Mouse (Mus musculus) midbrain, embryonic 14.5 days (tissue): Measurements from ENCODE around the gene Ccdc27. TPM values are rescaled to one million over a fixed set of nuclear protein-coding genes. Genes with fewer than 3 reads are reported as not detected.
A peak's percentile ranks its signal among the peaks of the same experiment; 100 is the strongest.

Experiments
- ATAC-seq: fragments of 200-750 bp; cut with Nextera tagmentation; 2 replicates; pipeline ENCODE4 v1.8.0; 2017; ENCODE audit warnings: moderate number of reproducible peaks, moderate library complexity; ENCODE audit not compliant: low FRiP score, low TSS enrichment
- DNase-seq: peaks from one replicate; pipeline ENCODE4 v3.0.0-alpha.2; 2015
- H3K27ac ChIP-seq: fragments of 300-500 bp; sonication (generic); replicated peaks from 2 replicates; pipeline ENCODE4 v1.5.1; 2014; ENCODE audit warnings: mild to moderate bottlenecking, low read depth, low read length, moderate library complexity
- H3K27me3 ChIP-seq: fragments of 300-500 bp; sonication (generic); 2 replicates; pipeline ENCODE4 v1.6.1; 2014; ENCODE audit warnings: low read length, control low read depth, mixed read lengths; ENCODE audit not compliant: control insufficient read depth, insufficient read depth
- H3K36me3 ChIP-seq: fragments of 300-500 bp; sonication (generic); 2 replicates; pipeline ENCODE4 v1.6.1; 2014; ENCODE audit warnings: low read length, control low read depth; ENCODE audit not compliant: control insufficient read depth, insufficient read depth
- H3K4me1 ChIP-seq: fragments of 300-500 bp; sonication (generic); 2 replicates; pipeline ENCODE4 v1.6.1; 2014; ENCODE audit warnings: mild to moderate bottlenecking, antibody characterized with exemption, low read length, control low read depth; ENCODE audit not compliant: control insufficient read depth, insufficient read depth
- H3K4me2 ChIP-seq: fragments of 300-500 bp; sonication (generic); 2 replicates; pipeline ENCODE4 v1.6.1; 2014; ENCODE audit warnings: mild to moderate bottlenecking, low read length, moderate library complexity
- H3K4me3 ChIP-seq: fragments of 300-500 bp; sonication (generic); replicated peaks from 2 replicates; pipeline ENCODE4 v1.5.1; 2014; ENCODE audit warnings: low read depth, low read length
- H3K9ac ChIP-seq: fragments of 300-500 bp; sonication (generic); replicated peaks from 2 replicates; pipeline ENCODE4 v1.6.1; 2014; ENCODE audit warnings: mild to moderate bottlenecking, low read length, moderate library complexity
- H3K9me3 ChIP-seq: fragments of 300-500 bp; sonication (generic); 2 replicates; pipeline ENCODE4 v1.6.1; 2016; ENCODE audit warnings: low read length, control low read depth, mixed read lengths; ENCODE audit not compliant: control insufficient read depth
- WGBS: fragments of 180-500 bp; shearing (Covaris S2); extraction: QIAGEN DNeasy Blood & Tissue Kit; methylation state at CpG from one replicate; pipeline ENCODE4 v1.1.7; 2014; 5-methylcytosine and 5-hydroxymethylcytosine counted together
- polyA plus RNA-seq: library from polyadenylated mRNA; unstranded; fragments of >200 nt; fragmentation: Nextera tagmentation; extraction: Ambion mirVana; gene quantifications from 2 replicates; pipeline ENCODE4 v1.2.1, GENCODE M21; 2014

The Ccdc27 gene
- polyA plus RNA-seq, 1 experiment from 2014 or later, result not detected

- 31% methylated on average over 4 of the region's 4 CpGs for WGBS
- no peak overlapping the region for H3K9ac ChIP-seq
- no peak overlapping the region for H3K4me2 ChIP-seq
- DNase-seq (no peak), ATAC-seq (no peak)
- no peak overlapping the region for H3K4me3 ChIP-seq
- H3K4me1 ChIP-seq, result peaks cover 9% of the 10 kb centered on the region
- H3K9me3 ChIP-seq, result no peaks in the 10 kb centered on the region
- 0 out of 2 replicates have a peak, but pooled peaks cover 7% of the 10 kb centered on the region for H3K27me3 ChIP-seq
- H3K36me3 ChIP-seq, result peaks cover 40% of the 10 kb centered on the region
- no peak overlapping the region for H3K27ac ChIP-seq
These were observed 19.6 kb downstream of the Ccdc27 start for GRCm38 (mm10) chr4:154022844-154023243.

- peaks cover 44% of the 10 kb centered on the region for H3K36me3 ChIP-seq
- H3K4me2 ChIP-seq, result no peak overlapping the region
- no peak for DNase-seq
- 63% methylated on average over 4 of the region's 4 CpGs for WGBS
- no peak overlapping the region for H3K4me3 ChIP-seq
- H3K27me3 ChIP-seq, result 0 out of 2 replicates have a peak, but pooled peaks cover 7% of the 10 kb centered on the region
- H3K27ac ChIP-seq, result no peak overlapping the region
- H3K9ac ChIP-seq, result no peak overlapping the region
- no peak; the same call in 1 of the 2 replicates for ATAC-seq
- peaks cover 9% of the 10 kb centered on the region for H3K4me1 ChIP-seq
- no peaks in the 10 kb centered on the region for H3K9me3 ChIP-seq
These were observed 20.1 kb downstream of the Ccdc27 start for GRCm38 (mm10) chr4:154022407-154022806.

GRCm38 (mm10) chr4:154021432-154021831, 21.0 kb downstream of the Ccdc27 start:
- H3K9me3 ChIP-seq, result no peaks in the 10 kb centered on the region
- H3K4me3 ChIP-seq, result no peak overlapping the region
- H3K9ac ChIP-seq, result no peak overlapping the region
- no peak for DNase-seq
- 95% methylated on average over 9 of the region's 9 CpGs for WGBS
- no peak overlapping the region for H3K4me2 ChIP-seq
- peaks cover 53% of the 10 kb centered on the region for H3K36me3 ChIP-seq
- ATAC-seq, result no peak
- H3K4me1 ChIP-seq, result peaks cover 9% of the 10 kb centered on the region
- H3K27me3 ChIP-seq, result 0 out of 2 replicates have a peak, but pooled peaks cover 3% of the 10 kb centered on the region
- H3K27ac ChIP-seq, result no peak overlapping the region

DNA sequence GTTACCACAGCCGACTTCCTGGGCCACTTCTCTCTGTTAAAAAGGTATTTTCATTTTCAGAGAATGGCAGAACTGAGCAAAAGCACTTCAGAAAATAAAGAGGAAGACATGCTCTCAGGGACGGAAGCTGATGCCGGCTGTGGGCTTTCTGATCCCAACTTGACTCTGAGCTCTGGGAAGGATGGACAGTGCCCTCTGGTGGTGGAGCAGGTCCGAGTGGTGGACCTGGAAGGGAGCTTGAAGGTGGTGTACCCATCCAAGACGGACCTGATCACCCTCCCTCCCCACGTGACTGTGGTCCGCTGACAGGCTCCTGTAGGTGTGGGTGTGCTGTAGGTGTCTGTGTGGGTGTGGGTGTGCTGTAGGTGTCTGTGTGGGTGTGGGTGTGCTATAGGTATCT, 22.9 kb downstream of the Ccdc27 start:
- no peaks in the 10 kb centered on the region for H3K27me3 ChIP-seq
- H3K9me3 ChIP-seq, result no peaks in the 10 kb centered on the region
- no peak overlapping the region for H3K4me3 ChIP-seq
- ATAC-seq (no peak), DNase-seq (no peak)
- no peak overlapping the region for H3K4me2 ChIP-seq
- no peak overlapping the region for H3K27ac ChIP-seq
- H3K9ac ChIP-seq, result no peak overlapping the region
- WGBS, result 75% methylated on average over 7 of the region's 7 CpGs
- H3K36me3 ChIP-seq, result peaks cover 72% of the 10 kb centered on the region
- no peaks in the 10 kb centered on the region for H3K4me1 ChIP-seq

GRCm38 (mm10) chr4:154015476-154015875, 27.0 kb downstream of the Ccdc27 start:
- H3K4me3 ChIP-seq, result no peak overlapping the region
- no peak overlapping the region for H3K9ac ChIP-seq
- no peak overlapping the region for H3K27ac ChIP-seq
- DNase-seq (no peak), ATAC-seq (no peak)
- no peaks in the 10 kb centered on the region for H3K9me3 ChIP-seq
- no peaks in the 10 kb centered on the region for H3K27me3 ChIP-seq
- peaks cover 17% of the 10 kb centered on the region for H3K4me1 ChIP-seq
- no peak overlapping the region for H3K4me2 ChIP-seq
- peaks cover 64% of the 10 kb centered on the region for H3K36me3 ChIP-seq
- WGBS, result 92% methylated on average over 11 of the region's 11 CpGs

- ATAC-seq (no peak), DNase-seq (no peak)
- no peaks in the 10 kb centered on the region for H3K27me3 ChIP-seq
- peak overlapping the region; percentile 99 for H3K4me3 ChIP-seq
- peak overlapping the region; percentile 67; the same call in 1 of the 2 replicates for H3K27ac ChIP-seq
- H3K9me3 ChIP-seq, result no peaks in the 10 kb centered on the region
- H3K4me2 ChIP-seq, result peak overlapping the region; percentile 99
- 3% methylated on average over 55 of the region's 55 CpGs for WGBS
- H3K4me1 ChIP-seq, result peaks cover 17% of the 10 kb centered on the region
- H3K36me3 ChIP-seq, result peaks cover 35% of the 10 kb centered on the region
- H3K9ac ChIP-seq, result peak overlapping the region; percentile 89
These were observed 30.2 kb downstream of the Ccdc27 start for GRCm38 (mm10) chr4:154012132-154012882.

DNA sequence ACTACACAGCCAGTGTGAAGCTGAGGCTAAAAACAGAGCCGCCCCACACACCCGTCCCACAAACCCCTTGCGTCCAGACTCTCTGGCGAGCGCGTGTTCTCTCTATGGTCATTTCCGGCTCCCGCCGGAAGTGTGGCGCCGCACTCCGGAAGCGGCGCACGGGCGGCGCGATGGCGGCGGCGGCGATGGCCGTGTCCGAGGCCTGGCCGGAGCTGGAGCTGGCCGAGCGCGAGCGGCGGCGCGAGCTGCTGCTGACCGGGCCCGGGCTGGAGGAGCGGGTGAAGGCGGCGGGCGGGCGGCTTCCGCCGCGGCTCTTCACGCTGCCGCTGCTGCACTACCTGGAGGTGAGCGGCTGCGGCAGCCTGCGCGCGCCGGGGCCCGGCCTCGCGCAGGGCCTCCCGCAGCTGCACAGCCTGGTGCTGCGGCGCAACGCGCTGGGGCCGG, 30.8 kb downstream of the Ccdc27 start, which contains the start of gene Lrrc47:
TSS of gene Lrrc47 (plus strand) at position 86 of the 444 bp plus-strand sequence.
- Histone ChIP-seq H3K9me3 (no peaks in the 10 kb centered on the region), H3K4me2 (peak within 1 kb of the TSS; percentile 99), H3K36me3 (peaks cover 35% of the 10 kb centered on the region), H3K27me3 (no peaks in the 10 kb centered on the region), H3K4me1 (peaks cover 17% of the 10 kb centered on the region), H3K4me3 (peak within 1 kb of the TSS; percentile 99), H3K27ac (peak within 1 kb of the TSS; percentile 67), H3K9ac (peak within 1 kb of the TSS; percentile 89)
- WGBS, result under 1% methylated on average over 54 of the region's 59 CpGs
- peak; percentile 94 for DNase-seq
- peak; percentile 94 for ATAC-seq

DNA sequence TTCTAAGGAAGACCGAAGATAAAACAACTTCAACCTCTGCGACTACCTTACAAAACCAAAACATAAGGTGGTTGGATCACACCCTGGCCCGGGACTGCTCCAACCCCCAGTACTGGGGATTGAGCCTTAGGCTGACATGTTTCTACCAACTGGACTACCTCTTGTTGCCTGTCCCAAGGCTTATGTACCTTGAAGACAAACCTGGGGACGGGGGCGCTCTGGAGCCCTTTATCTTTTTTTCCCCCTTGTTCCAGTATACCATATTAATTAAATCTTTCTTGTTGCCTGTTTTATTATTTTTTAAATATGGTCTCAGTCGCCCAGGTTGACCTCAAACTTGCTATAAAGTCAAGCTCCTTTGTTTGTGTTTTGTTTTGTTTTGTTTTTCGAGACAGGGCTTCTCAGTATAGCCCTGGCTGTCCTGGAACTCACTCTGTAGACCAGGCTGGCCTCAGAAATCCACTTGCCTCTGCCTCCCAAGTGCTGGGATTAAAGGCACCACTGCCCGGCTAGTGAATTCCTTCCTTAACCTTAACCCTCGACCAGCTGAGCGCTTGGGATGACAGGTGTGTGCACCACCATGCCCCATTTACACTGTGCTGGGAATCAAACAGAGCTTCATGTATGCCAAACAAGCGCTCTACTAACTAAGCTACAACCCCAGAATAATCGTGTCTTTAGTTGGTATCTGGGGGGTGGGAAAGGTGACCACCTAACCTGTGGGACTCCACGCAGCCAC, 31.4 kb downstream of the Ccdc27 start:
- peaks cover 17% of the 10 kb centered on the region for H3K4me1 ChIP-seq
- peak overlapping the region; percentile 67 for H3K27ac ChIP-seq
- H3K9ac ChIP-seq, result peak overlapping the region; percentile 89
- DNase-seq (no peak), ATAC-seq (peak; percentile 36)
- H3K36me3 ChIP-seq, result peaks cover 35% of the 10 kb centered on the region
- no peaks in the 10 kb centered on the region for H3K27me3 ChIP-seq
- WGBS, result 28% methylated on average over 13 of the region's 13 CpGs
- H3K4me2 ChIP-seq, result peak overlapping the region; percentile 99
- peak overlapping the region; percentile 99 for H3K4me3 ChIP-seq
- H3K9me3 ChIP-seq, result no peaks in the 10 kb centered on the region
